11 mouse cellular contexts compared by ENCODE assay signal in the genomic region with DNA sequence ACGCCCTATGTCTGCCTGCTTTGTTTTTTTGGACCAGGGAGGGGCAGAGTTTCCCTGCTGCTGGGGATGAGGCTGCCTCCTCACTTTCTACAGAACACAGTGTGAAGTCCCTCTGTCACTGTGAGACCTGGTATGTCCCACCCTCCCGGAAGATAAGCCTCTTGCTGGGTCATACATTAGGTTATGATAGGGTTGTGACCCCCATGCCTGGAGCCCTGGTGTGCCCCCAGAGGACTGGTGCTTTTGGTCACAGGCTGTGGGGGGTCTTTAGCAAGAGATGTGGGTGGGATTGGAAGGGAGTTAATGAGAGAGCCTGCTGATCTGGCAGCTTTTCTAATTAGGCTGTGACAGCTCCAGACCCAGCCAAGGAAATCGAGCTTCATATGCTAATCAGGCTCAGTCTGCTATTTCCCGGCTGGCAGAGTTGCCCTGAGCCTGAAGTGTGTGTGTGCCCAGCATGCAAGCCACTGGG. TPM values are rescaled to one million over a fixed set of nuclear protein-coding genes. Genes with fewer than 3 reads are reported as not detected.
A peak's percentile ranks its signal among the peaks of the same experiment; 100 is the strongest.
DNase-seq lines count a peak whose midpoint lies in the region; ATAC-seq and TF ChIP-seq lines count a peak whose summit lies in the region.
"Had no signal": no experiment of that assay in that cellular context is flagged by ENCODE, and none has a peak within 500 bp of the region (broad histone marks: within the 10 kb centered on the region; RNA-seq: fewer than 3 reads in every experiment).

No protein-coding gene starts in this region.

- no peaks in the 10 kb centered on the region for H3K4me1 ChIP-seq in limb, embryonic 14.5 days (ENCODE audit: control insufficient read depth, insufficient read depth, low read length)
- peaks cover 20% of the 10 kb centered on the region for H3K4me1 ChIP-seq in limb, embryonic 10.5 days
- peaks cover 19% of the 10 kb centered on the region for H3K4me1 ChIP-seq in forebrain, embryonic 10.5 days

- no peak for DNase-seq in limb, embryonic 14.5 days (ENCODE audit: low spot score)
- no peak for DNase-seq in limb, embryonic 10.5 days (ENCODE audit: low spot score)
- peak; percentile 24 for DNase-seq in forebrain, embryonic 10.5 days (ENCODE audit: extremely low spot score, low spot score)
- peak; percentile 58 to 70 for DNase-seq in layer of hippocampus, postnatal 10 days (ENCODE audit: low spot score in 2 of 2)
- peak; percentile 14 to 25 for DNase-seq in right cerebral cortex, postnatal 36 days (ENCODE audit: low spot score in 2 of 2)
- DNase-seq in B cell, adult 2 months: no peak
- DNase-seq in heart, postnatal 10 days: no peak
- no peak for DNase-seq in T-cell, adult 2 months (ENCODE audit: low spot score)
- DNase-seq: lung, postnatal 36 days; thymus, postnatal 4 days had no signal

- H3K4me3 ChIP-seq in limb, embryonic 14.5 days (replicated peaks; ENCODE audit: low read length): no peak overlapping the region
- H3K4me3 ChIP-seq in limb, embryonic 10.5 days: no peak overlapping the region
- no peak overlapping the region for H3K4me3 ChIP-seq in forebrain, embryonic 10.5 days

- H3K36me3 ChIP-seq in limb, embryonic 14.5 days (ENCODE audit: control insufficient read depth, insufficient read depth, low read length): no peaks in the 10 kb centered on the region
- no peaks in the 10 kb centered on the region for H3K36me3 ChIP-seq in limb, embryonic 10.5 days
- H3K36me3 ChIP-seq in forebrain, embryonic 10.5 days (replicated peaks): 0 out of 2 replicates have a peak, but pooled peaks cover 3% of the 10 kb centered on the region
- H3K36me3 ChIP-seq: G1E had no signal

- 19% methylated on average over 4 of the region's 4 CpGs for WGBS in limb, embryonic 14.5 days
- WGBS in limb, embryonic 10.5 days: 13% methylated on average over 4 of the region's 4 CpGs
- WGBS in forebrain, embryonic 10.5 days: 5% methylated on average over 4 of the region's 4 CpGs

- no peak overlapping the region for H3K27ac ChIP-seq in limb, embryonic 14.5 days (replicated peaks; ENCODE audit: low read depth, low read length)
- H3K27ac ChIP-seq in limb, embryonic 10.5 days: no peak overlapping the region
- 0 out of 2 replicates have a peak overlapping the region, but pooled peaks have one; percentile 58 for H3K27ac ChIP-seq in forebrain, embryonic 10.5 days

- H3K27me3 ChIP-seq in limb, embryonic 14.5 days (ENCODE audit: control insufficient read depth, insufficient read depth, low read length): no peaks in the 10 kb centered on the region
- no peaks in the 10 kb centered on the region for H3K27me3 ChIP-seq in limb, embryonic 10.5 days (ENCODE audit: low read depth, poor library complexity, severe bottlenecking)
- H3K27me3 ChIP-seq in forebrain, embryonic 10.5 days (ENCODE audit: poor library complexity, severe bottlenecking): peaks cover 23% of the 10 kb centered on the region

- no peak for TF ChIP-seq POLR2A in limb, embryonic 14.5 days (IDR thresholded peaks at IDR 0.05; ENCODE audit: borderline replicate concordance, extremely low read depth, insufficient read depth, insufficient read length)

- no peak overlapping the region for H3K4me2 ChIP-seq in limb, embryonic 14.5 days (replicated peaks; ENCODE audit: low read depth, low read length, severe bottlenecking)

- no peak for ATAC-seq in limb, embryonic 14.5 days (ENCODE audit: low FRiP score, low read depth)

- intact Hi-C loops in heart, postnatal 10 days (cut with DNase I): no loop called here

- peak overlapping the region; percentile 21 for H3K9ac ChIP-seq in limb, embryonic 14.5 days (ENCODE audit: low read depth, low read length, severe bottlenecking)

- H3K9me3 ChIP-seq in limb, embryonic 14.5 days (ENCODE audit: control insufficient read depth, low read length): peaks cover 9% of the 10 kb centered on the region
- 0 out of 2 replicates have a peak, but pooled peaks cover 6% of the 10 kb centered on the region for H3K9me3 ChIP-seq in limb, embryonic 10.5 days (replicated peaks)
- peaks cover 10% of the 10 kb centered on the region for H3K9me3 ChIP-seq in forebrain, embryonic 10.5 days

RNA-seq across cellular contexts. Expression of a gene that starts 28.2 kb away (rescaled TPM):
- polyA plus RNA-seq in limb, embryonic 14.5 days (2012; rRNA removed): 31.3 and 43.4 TPM in 2 replicates
- 12.7 and 14.0 TPM in 2 replicates for polyA plus RNA-seq in limb, embryonic 14.5 days (2014; fragmentation: Nextera tagmentation; extraction: Ambion mirVana)
- 8.8 and 9.3 TPM in 2 replicates for polyA plus RNA-seq in limb, embryonic 10.5 days (2016; fragmentation: Nextera tagmentation; extraction: Ambion mirVana)
- polyA plus RNA-seq in forebrain, embryonic 10.5 days (2016; fragmentation: Nextera tagmentation; extraction: Ambion mirVana): 11.4 and 11.8 TPM in 2 replicates
- total RNA-seq in layer of hippocampus, postnatal 10 days (2021): 10 to 100 TPM; 40.3 to 52.8 TPM
- total RNA-seq in heart, postnatal 10 days (2021): 1 to 10 TPM; 7.3 to 9.1 TPM
- polyA plus RNA-seq: G1E had no signal

Comparison
In these comparisons a context has a peak if more than half of its experiments do, and no peak if none do; other contexts are left out.
1. DNase-seq: peak in forebrain, embryonic 10.5 days (single experiment), layer of hippocampus, postnatal 10 days (2 of 2) and right cerebral cortex, postnatal 36 days (2 of 2); none in limb, embryonic 14.5 days (single experiment), limb, embryonic 10.5 days (single experiment), B cell, adult 2 months (0 of 2), heart, postnatal 10 days (0 of 2) and T-cell, adult 2 months (single experiment).